20 mouse cellular contexts compared by ENCODE assay signal in genomic region chr5:118697073-118697472, GRCm38 (mm10).
DNase-seq lines count a peak whose midpoint lies in the region; TF ChIP-seq lines count a peak whose summit lies in the region.
"Had no signal": no experiment of that assay in that cellular context is flagged by ENCODE, and none has a peak within 500 bp of the region (broad histone marks: within the 10 kb centered on the region; RNA-seq: fewer than 3 reads in every experiment).

No protein-coding gene starts in this region.

- no peak overlapping the region for H3K27ac ChIP-seq in cerebellum, adult 2 months (ENCODE audit: insufficient read depth, low read length)
- no peak overlapping the region for H3K27ac ChIP-seq in liver, adult 2 months (replicated peaks; ENCODE audit: insufficient read depth, low read depth, low read length)
- H3K27ac ChIP-seq: forebrain, embryonic 10.5 days; forebrain, embryonic 15.5 days; heart, adult 2 months; heart, embryonic 13.5 days; hindbrain, embryonic 14.5 days had no signal

- H3K27me3 ChIP-seq in cerebellum, adult 2 months (ENCODE audit: control insufficient read depth, insufficient read depth, low read length) = no peaks in the 10 kb centered on the region
- no peaks in the 10 kb centered on the region for H3K27me3 ChIP-seq in liver, adult 2 months (ENCODE audit: control insufficient read depth, insufficient read depth, low read length)
- H3K27me3 ChIP-seq: forebrain, embryonic 15.5 days; heart, embryonic 13.5 days had no signal

- H3K36me3 ChIP-seq in liver, adult 2 months (ENCODE audit: control insufficient read depth, insufficient read depth, low read length) = no peaks in the 10 kb centered on the region
- H3K36me3 ChIP-seq: forebrain, embryonic 15.5 days; heart, embryonic 10.5 days had no signal

- peaks cover 13% of the 10 kb centered on the region for H3K4me1 ChIP-seq in cerebellum, adult 2 months (ENCODE audit: control insufficient read depth, insufficient read depth, low read length)
- peaks cover 18% of the 10 kb centered on the region for H3K4me1 ChIP-seq in liver, adult 2 months (ENCODE audit: control insufficient read depth, insufficient read depth, low read length)

- H3K79me2 ChIP-seq in liver, adult 2 months (ENCODE audit: control insufficient read depth, insufficient read depth, low read length) = peaks cover 34% of the 10 kb centered on the region

- TF ChIP-seq POLR2A in cerebellum, adult 2 months (IDR thresholded peaks at IDR 0.05; ENCODE audit: borderline replicate concordance, insufficient read depth, low read length) = no peak
- TF ChIP-seq POLR2A in liver, adult 2 months (IDR thresholded peaks at IDR 0.05; ENCODE audit: extremely low read depth, insufficient read depth, low read length) = no peak

- H3K9ac ChIP-seq in liver, adult 2 months (ENCODE audit: low read depth, low read length) = no peak overlapping the region
- H3K9ac ChIP-seq: forebrain, embryonic 15.5 days; heart, embryonic 13.5 days; hindbrain, embryonic 14.5 days had no signal

- no peak for TF ChIP-seq CTCF in cerebellum, adult 2 months (IDR thresholded peaks at IDR 0.05; ENCODE audit: borderline replicate concordance, insufficient read depth, low read depth, low read length)
- no peak for TF ChIP-seq CTCF in liver, adult 2 months (IDR thresholded peaks at IDR 0.05; ENCODE audit: low read depth, low read length)

- WGBS in cerebellum, adult 2 months = 41% methylated on average over 7 of the region's 7 CpGs
- 69% methylated on average over 7 of the region's 7 CpGs for whole genome bisulfite sequencing in liver, adult 2 months

- peak; percentile 48 to 61 for DNase-seq in cerebellum, adult 2 months
- no peak for DNase-seq in cerebellum, postnatal 4 days (ENCODE audit: low spot score in 2 of 2)
- peak; percentile 56 to 64 for DNase-seq in cerebellum, postnatal 25 days
- DNase-seq in cerebellum, adult 11 months = no peak
- peak; percentile 44 for DNase-seq in liver, adult 2 months (ENCODE audit: extremely low read depth, low read depth, low spot score)
- no peak for DNase-seq in liver
- no peak for DNase-seq in gastrocnemius, adult 18-20 months (ENCODE audit: low spot score)
- DNase-seq: adrenal gland, adult 2 months; adrenal gland, postnatal 14 days; gastrocnemius, postnatal 10 days; gastrocnemius, postnatal 36 days; heart, adult 2 months; heart, postnatal 14 days; heart, postnatal 4 days; kidney, adult 2 months had no signal

- no peak overlapping the region for H3K4me3 ChIP-seq in cerebellum, adult 2 months (replicated peaks; ENCODE audit: insufficient read depth, low read depth, low read length)
- H3K4me3 ChIP-seq in liver, adult 2 months (ENCODE audit: insufficient read depth, low read depth, low read length) = no peak overlapping the region
- H3K4me3 ChIP-seq: forebrain, embryonic 10.5 days; forebrain, embryonic 15.5 days; heart, adult 2 months; heart, embryonic 10.5 days; heart, embryonic 13.5 days had no signal

Comparison
In these comparisons a context has a peak if more than half of its experiments do, and no peak if none do; other contexts are left out.
1. DNase-seq: peak in cerebellum, adult 2 months (2 of 2), cerebellum, postnatal 25 days (2 of 2) and liver, adult 2 months (single experiment); none in cerebellum, postnatal 4 days (0 of 2), cerebellum, adult 11 months (single experiment), liver (single experiment) and gastrocnemius, adult 18-20 months (single experiment).